Mouse (Mus musculus): ENCODE results near the gene Capn12. TPM values are rescaled to one million over a fixed set of nuclear protein-coding genes. Genes with fewer than 3 reads are reported as not detected.
A peak's percentile ranks its signal among the peaks of the same experiment; 100 is the strongest.

Capn12 gene
- total RNA-seq, 1 experiment: 2.1 TPM

GRCm38 (mm10) chr7:28886486-28886885 lies 5.3 kb downstream of the Capn12 start:
- no peak overlapping the region for H3K27ac ChIP-seq (ENCODE audit: insufficient read depth, low read depth, low read length, poor library complexity, severe bottlenecking)
- DNase-seq (ENCODE audit: low read depth, low spot score): peak; percentile 40
- no peak overlapping the region for H3K9ac ChIP-seq (ENCODE audit: insufficient read depth, low read depth, low read length, poor library complexity, severe bottlenecking)
- no peak overlapping the region for H3K4me3 ChIP-seq (ENCODE audit: insufficient read depth in 1 of 2, low read depth in 1 of 2, low read length in 2 of 2, poor library complexity in 1 of 2, severe bottlenecking in 1 of 2)
- no peaks in the 10 kb centered on the region for H3K9me3 ChIP-seq (ENCODE audit: control insufficient read depth, insufficient read depth, low read depth, low read length)
- in situ Hi-C loops (cut with MboI; ENCODE audit: low sequenced_read_pairs in 2 of 2, unreplicated experiment in 2 of 2): no loop called here
- TF ChIP-seq ZNF384 (IDR thresholded peaks at IDR 0.05; ENCODE audit: low read depth, low read length): no peak
- no peak for TF ChIP-seq CHD2 (IDR thresholded peaks at IDR 0.05; ENCODE audit: low read depth, low read length)
- TF ChIP-seq ZC3H11A (IDR thresholded peaks at IDR 0.05; ENCODE audit: borderline replicate concordance, low read depth, low read length): no peak
- no peak for TF ChIP-seq MAFK (IDR thresholded peaks at IDR 0.05; ENCODE audit: insufficient read depth, low read depth, low read length)
- no peak for TF ChIP-seq HCFC1 (IDR thresholded peaks at IDR 0.05; ENCODE audit: borderline replicate concordance, insufficient read depth, low read length)
- peaks cover 0 to 7% of the 10 kb centered on the region in 2 experiments; a peak in 2 of 4 replicates for H3K4me1 ChIP-seq (ENCODE audit: control insufficient read depth in 2 of 2, insufficient read depth in 2 of 2, low read length in 2 of 2, poor library complexity in 1 of 2)
- H3K36me3 ChIP-seq (ENCODE audit: control insufficient read depth, insufficient read depth, low read length, poor library complexity, severe bottlenecking): peaks cover 5% of the 10 kb centered on the region

- no peak for TF ChIP-seq CHD2 (IDR thresholded peaks at IDR 0.05; ENCODE audit: low read depth, low read length)
- no peak for TF ChIP-seq ZC3H11A (IDR thresholded peaks at IDR 0.05; ENCODE audit: borderline replicate concordance, low read depth, low read length)
- TF ChIP-seq MAFK (IDR thresholded peaks at IDR 0.05; ENCODE audit: insufficient read depth, low read depth, low read length): no peak
- no peak for TF ChIP-seq HCFC1 (IDR thresholded peaks at IDR 0.05; ENCODE audit: borderline replicate concordance, insufficient read depth, low read length)
- TF ChIP-seq ZNF384 (IDR thresholded peaks at IDR 0.05; ENCODE audit: low read depth, low read length): no peak
- Histone ChIP-seq H3K9me3 (ENCODE audit: control insufficient read depth, insufficient read depth, low read depth, low read length) (no peaks in the 10 kb centered on the region), H3K4me3 (ENCODE audit: insufficient read depth in 1 of 2, low read depth in 1 of 2, low read length in 2 of 2, poor library complexity in 1 of 2, severe bottlenecking in 1 of 2) (peak overlapping the region; percentile 58 to 76), H3K36me3 (ENCODE audit: control insufficient read depth, insufficient read depth, low read length, poor library complexity, severe bottlenecking) (peaks cover 25% of the 10 kb centered on the region), H3K4me1 (ENCODE audit: control insufficient read depth in 2 of 2, insufficient read depth in 2 of 2, low read length in 2 of 2, poor library complexity in 1 of 2) (peaks cover 0 to 5% of the 10 kb centered on the region in 2 experiments; a peak in 1 of 4 replicates), H3K27ac (ENCODE audit: insufficient read depth, low read depth, low read length, poor library complexity, severe bottlenecking) (no peak overlapping the region), H3K9ac (ENCODE audit: insufficient read depth, low read depth, low read length, poor library complexity, severe bottlenecking) (0 out of 2 replicates have a peak overlapping the region, but pooled peaks have one; percentile 36)
- no peak for DNase-seq (ENCODE audit: low read depth, low spot score)
- in situ Hi-C loops (cut with MboI; ENCODE audit: low sequenced_read_pairs in 2 of 2, unreplicated experiment in 2 of 2): no loop called here
Observed at GRCm38 (mm10) chr7:28888701-28889161, 7.5 kb downstream of the Capn12 start.

GRCm38 (mm10) chr7:28892601-28893000 lies 11.4 kb downstream of the Capn12 start:
- in situ Hi-C loops (cut with MboI; ENCODE audit: low sequenced_read_pairs in 2 of 2, unreplicated experiment in 2 of 2): no loop called here
- no peak for DNase-seq (ENCODE audit: low read depth, low spot score)
- Histone ChIP-seq H3K36me3 (ENCODE audit: control insufficient read depth, insufficient read depth, low read length, poor library complexity, severe bottlenecking) (peaks cover 62% of the 10 kb centered on the region), H3K4me3 (ENCODE audit: insufficient read depth in 1 of 2, low read depth in 1 of 2, low read length in 2 of 2, poor library complexity in 1 of 2, severe bottlenecking in 1 of 2) (no peak overlapping the region), H3K27ac (ENCODE audit: insufficient read depth, low read depth, low read length, poor library complexity, severe bottlenecking) (no peak overlapping the region), H3K9ac (ENCODE audit: insufficient read depth, low read depth, low read length, poor library complexity, severe bottlenecking) (no peak overlapping the region), H3K4me1 (ENCODE audit: control insufficient read depth in 2 of 2, insufficient read depth in 2 of 2, low read length in 2 of 2, poor library complexity in 1 of 2) (peaks cover 0 to 9% of the 10 kb centered on the region in 2 experiments; a peak in 1 of 4 replicates), H3K9me3 (ENCODE audit: control insufficient read depth, insufficient read depth, low read depth, low read length) (no peaks in the 10 kb centered on the region)
- TF ChIP-seq ZC3H11A (IDR thresholded peaks at IDR 0.05; ENCODE audit: borderline replicate concordance, low read depth, low read length) (no peak), HCFC1 (IDR thresholded peaks at IDR 0.05; ENCODE audit: borderline replicate concordance, insufficient read depth, low read length) (no peak), CHD2 (IDR thresholded peaks at IDR 0.05; ENCODE audit: low read depth, low read length) (no peak), ZNF384 (IDR thresholded peaks at IDR 0.05; ENCODE audit: low read depth, low read length) (no peak), MAFK (IDR thresholded peaks at IDR 0.05; ENCODE audit: insufficient read depth, low read depth, low read length) (no peak)

GRCm38 (mm10) chr7:28893643-28894265 lies 12.5 kb downstream of the Capn12 start:
- peaks cover 74% of the 10 kb centered on the region for H3K36me3 ChIP-seq (ENCODE audit: control insufficient read depth, insufficient read depth, low read length, poor library complexity, severe bottlenecking)
- no peak for TF ChIP-seq CHD2 (IDR thresholded peaks at IDR 0.05; ENCODE audit: low read depth, low read length)
- no peak for TF ChIP-seq ZNF384 (IDR thresholded peaks at IDR 0.05; ENCODE audit: low read depth, low read length)
- no peak for TF ChIP-seq ZC3H11A (IDR thresholded peaks at IDR 0.05; ENCODE audit: borderline replicate concordance, low read depth, low read length)
- no peak for TF ChIP-seq HCFC1 (IDR thresholded peaks at IDR 0.05; ENCODE audit: borderline replicate concordance, insufficient read depth, low read length)
- no peak for TF ChIP-seq MAFK (IDR thresholded peaks at IDR 0.05; ENCODE audit: insufficient read depth, low read depth, low read length)
- no peak for DNase-seq (ENCODE audit: low read depth, low spot score)
- H3K9me3 ChIP-seq (ENCODE audit: control insufficient read depth, insufficient read depth, low read depth, low read length): no peaks in the 10 kb centered on the region
- H3K27ac ChIP-seq (ENCODE audit: insufficient read depth, low read depth, low read length, poor library complexity, severe bottlenecking): no peak overlapping the region
- in situ Hi-C loops (cut with MboI; ENCODE audit: low sequenced_read_pairs in 2 of 2, unreplicated experiment in 2 of 2): no loop called here
- H3K4me3 ChIP-seq (ENCODE audit: insufficient read depth in 1 of 2, low read depth in 1 of 2, low read length in 2 of 2, poor library complexity in 1 of 2, severe bottlenecking in 1 of 2): no peak overlapping the region
- peaks cover 0 to 9% of the 10 kb centered on the region in 2 experiments; a peak in 1 of 4 replicates for H3K4me1 ChIP-seq (ENCODE audit: control insufficient read depth in 2 of 2, insufficient read depth in 2 of 2, low read length in 2 of 2, poor library complexity in 1 of 2)
- no peak overlapping the region for H3K9ac ChIP-seq (ENCODE audit: insufficient read depth, low read depth, low read length, poor library complexity, severe bottlenecking)

Data from ES-E14 (cell line).